Mouse (Mus musculus) monocyte, adult 5-6 weeks (primary cell): ENCODE results near the gene Tns3. TPM values are rescaled to one million over a fixed set of nuclear protein-coding genes. Genes with fewer than 3 reads are reported as not detected.
A peak's percentile ranks its signal among the peaks of the same experiment; 100 is the strongest.
"Not testable (repeated sequence)": the region's sequence is repeated elsewhere in the genome, so short reads cannot be mapped to it uniquely, and the experiment has no call there.

Experiments used
- ATAC-seq: fragments of 153-309, 156-312 bp; replicated peaks from 2 replicates; pipeline ENCODE4 v1.8.0; 2017; ENCODE audit warnings: mild to moderate bottlenecking; ENCODE audit not compliant: low TSS enrichment, insufficient number of reproducible peaks, severe bottlenecking, poor library complexity, low FRiP score
- total RNA-seq: library from RNA; stranded (forward); fragments of 200-1000, 200-491, 200-594 nt; gene quantifications from 3 replicates; pipeline ENCODE4 v1.2.3, GENCODE M21; 2017

The Tns3 gene
- total RNA-seq, 1 experiment from 2014 or later, result 6.5 TPM

DNA sequence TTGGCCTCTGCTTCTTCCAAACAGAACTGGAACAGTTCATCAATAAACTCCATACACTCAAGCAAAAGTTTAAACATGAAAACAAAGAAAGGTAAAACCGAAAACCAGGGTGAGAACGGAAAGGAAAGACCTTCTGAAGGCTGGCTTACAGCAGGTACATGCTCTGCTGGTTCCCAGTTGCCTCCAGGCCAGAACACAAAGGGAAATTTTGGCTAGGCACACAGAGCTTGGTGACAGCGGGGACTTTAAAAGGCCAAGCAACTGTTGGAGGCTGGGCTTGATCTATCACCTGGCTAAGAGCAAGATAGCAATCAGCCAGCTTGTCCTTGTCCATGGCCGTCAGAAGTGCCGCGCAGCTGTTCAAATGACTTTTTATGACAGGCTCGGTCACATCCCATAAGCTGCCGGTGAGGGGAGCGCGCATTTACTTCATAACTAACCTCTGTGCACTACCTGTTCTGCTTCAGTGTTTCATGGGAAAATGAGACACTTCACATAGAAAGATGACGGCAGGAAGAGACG is 105.5 kb downstream of the Tns3 start:
- ATAC-seq, result no peak

DNA sequence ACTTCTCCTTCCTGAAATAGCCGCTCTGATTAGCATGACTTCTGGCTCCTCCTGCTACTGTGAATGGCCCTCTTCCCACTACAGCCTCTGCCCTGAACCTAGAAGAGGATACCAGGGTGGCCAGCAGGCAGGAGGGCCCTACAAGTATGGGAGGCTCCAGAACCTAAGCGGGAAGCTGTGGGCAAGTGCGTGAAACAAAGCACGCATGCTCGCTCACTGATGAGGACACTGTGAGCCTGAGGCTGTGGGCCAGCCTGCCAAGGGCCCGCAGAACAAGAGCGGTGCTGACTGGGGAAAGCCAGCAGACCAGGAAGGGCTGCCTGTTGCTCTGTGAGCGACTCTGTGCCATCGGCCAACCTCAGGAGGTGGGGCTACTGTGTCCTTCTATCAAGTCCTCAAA is 106.1 kb downstream of the Tns3 start:
- ATAC-seq, result no peak

DNA sequence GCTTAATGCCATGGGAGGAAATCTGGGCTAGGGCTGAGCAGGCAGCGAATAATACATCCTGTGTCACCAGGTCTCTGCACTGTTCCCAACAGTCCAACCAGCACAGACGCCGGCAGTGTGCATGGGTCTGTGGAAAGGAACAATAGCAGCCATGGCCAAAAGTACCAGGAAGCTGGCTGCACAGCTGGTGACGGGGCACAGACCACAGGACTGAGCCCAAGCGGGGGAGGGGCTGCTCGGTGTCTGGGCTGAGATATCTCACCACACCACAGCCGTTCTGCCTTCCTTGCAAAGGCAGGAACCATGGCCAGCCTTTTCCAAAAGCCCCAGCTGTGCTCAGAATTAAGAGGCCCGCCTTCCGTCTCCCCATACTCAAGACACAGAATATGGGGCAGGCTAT is 107.3 kb downstream of the Tns3 start:
- no peak for ATAC-seq

DNA sequence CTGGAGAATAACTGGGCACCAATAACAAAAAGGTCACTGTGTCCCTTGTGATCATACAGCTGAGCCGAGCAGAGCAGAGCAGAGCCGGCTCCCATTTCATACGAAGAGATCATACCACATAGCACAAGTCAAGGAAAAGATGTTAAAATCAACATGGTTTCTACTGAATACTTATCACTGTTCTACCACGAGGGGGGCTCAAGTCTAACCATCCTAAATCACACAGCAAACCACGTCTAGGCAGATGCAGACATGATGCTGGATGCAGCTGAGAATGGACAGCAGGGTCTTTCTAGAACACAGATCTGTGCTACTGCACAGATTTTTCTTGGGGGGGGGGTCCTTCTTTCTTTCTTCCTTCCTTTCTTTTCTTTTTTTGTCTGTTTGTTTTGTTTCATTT is 112.6 kb downstream of the Tns3 start:
- ATAC-seq, result no peak

DNA sequence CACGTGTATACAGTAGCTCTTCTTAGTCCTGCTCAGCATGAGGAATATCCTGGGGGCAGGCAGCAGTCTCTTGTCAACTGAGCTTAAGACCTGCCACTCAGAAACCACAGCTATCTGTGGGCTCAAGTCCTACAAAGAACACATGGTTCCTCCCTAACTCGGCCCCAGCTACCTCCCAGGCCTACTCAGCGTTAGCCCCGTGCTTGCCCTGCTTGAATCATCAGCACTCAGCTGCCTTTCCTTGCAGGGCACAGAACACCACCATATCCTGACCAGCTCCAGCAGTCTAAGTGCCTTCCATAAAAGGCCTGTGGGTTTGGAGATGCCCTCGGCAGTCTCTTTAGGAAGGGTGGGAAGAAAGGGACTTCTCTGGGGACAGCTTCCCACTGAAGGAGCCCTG is 116.7 kb downstream of the Tns3 start:
- ATAC-seq, result no peak

DNA sequence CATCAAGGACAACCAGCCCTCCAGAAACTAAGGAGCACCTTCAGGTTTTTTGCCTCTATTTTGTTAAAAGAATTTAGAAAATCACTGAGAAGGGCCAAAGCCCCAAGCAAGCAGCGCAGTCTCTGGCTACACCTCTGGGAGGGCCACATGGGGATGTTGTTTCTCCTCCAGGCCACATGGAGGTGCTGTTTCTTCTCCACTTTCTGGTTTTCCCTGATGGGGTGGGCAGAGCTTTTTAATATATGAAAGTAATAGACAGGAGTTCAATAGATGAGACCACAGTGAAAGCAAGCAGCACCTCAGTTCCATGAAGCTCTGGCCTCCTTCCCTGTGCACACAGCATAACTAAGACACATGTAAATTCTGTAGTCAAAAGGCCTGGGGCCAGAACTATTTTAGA is 118.5 kb downstream of the Tns3 start:
- ATAC-seq, result peak; percentile 59; the same call in 1 of the 2 replicates

DNA sequence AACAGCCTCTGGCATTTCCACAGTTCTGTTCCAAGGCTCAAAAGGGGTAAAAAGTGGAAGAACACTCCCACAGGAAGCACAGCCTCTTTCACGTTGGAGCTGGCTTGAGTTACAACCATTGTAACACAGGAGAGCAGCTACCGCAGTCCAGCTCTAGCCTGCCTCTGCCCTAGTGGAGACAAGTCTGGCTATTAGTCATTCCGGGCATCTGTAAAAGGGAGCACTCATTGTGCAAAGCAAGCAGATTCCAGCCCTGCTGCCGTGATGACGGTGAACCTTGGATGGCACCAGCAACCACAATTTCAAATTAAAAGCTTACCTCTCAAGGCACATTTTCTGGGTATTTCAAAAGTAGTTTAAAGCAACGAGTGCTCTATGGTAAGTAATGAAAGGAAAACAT is 120.0 kb downstream of the Tns3 start:
- ATAC-seq, result no peak

DNA sequence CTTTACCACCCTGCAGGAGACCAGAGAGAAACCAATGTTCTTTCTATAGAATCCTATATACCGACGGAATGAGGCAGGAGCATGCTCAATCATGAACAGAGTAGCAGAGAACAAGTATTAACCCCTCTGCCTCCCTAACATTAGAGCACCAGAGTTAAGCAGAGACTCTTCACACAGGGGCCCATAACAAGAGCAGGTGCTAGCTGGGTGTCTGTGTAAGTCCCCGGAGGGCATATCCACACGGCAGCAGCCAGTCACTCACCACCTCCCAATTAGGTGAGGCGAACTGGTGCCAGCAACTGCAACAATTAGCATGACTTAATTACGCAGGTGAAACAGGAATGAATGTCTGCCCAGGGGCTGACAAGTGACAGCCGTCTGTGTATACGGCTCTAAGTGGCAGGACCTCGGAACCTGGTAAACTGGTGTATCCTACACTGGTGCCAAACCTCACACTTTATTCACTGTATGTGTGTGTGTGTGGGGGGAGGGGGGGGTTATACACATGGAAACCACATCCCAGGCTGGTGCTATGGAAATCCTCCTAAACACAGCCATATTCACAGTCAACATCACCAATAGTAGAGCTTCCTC is 123.0 kb downstream of the Tns3 start:
- no peak for ATAC-seq

DNA sequence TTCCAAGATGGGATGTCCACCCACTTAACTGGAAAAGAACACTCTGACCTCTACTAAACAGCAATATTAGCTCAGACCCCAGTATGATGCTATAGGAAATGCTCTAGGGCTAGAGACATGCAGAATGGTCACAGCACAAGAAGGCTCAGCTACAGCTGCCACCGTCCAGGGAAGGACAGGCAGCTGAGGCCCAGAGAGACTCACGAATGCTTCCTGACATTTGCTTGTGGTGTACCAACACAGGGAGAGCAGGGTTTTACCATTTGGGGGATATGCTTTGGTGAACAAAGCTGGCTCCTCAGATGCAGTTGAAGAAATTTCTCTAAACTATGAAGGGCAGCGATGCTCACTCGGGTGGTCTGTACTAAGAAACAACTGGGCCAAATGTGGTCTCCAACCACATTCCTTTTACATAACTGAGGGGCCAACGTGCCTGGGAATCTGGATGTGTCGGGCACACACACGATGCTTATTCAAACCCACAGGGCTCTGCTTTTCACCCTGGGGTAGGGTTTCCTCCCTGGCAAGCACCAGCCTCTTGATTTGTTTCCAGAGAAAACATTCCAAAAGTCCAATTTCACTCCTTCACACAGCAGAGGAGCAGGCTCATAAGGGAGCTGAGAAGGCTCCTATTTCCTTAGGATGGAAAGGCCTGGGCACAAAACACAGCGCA is 124.6 kb downstream of the Tns3 start:
- ATAC-seq, result no peak

DNA sequence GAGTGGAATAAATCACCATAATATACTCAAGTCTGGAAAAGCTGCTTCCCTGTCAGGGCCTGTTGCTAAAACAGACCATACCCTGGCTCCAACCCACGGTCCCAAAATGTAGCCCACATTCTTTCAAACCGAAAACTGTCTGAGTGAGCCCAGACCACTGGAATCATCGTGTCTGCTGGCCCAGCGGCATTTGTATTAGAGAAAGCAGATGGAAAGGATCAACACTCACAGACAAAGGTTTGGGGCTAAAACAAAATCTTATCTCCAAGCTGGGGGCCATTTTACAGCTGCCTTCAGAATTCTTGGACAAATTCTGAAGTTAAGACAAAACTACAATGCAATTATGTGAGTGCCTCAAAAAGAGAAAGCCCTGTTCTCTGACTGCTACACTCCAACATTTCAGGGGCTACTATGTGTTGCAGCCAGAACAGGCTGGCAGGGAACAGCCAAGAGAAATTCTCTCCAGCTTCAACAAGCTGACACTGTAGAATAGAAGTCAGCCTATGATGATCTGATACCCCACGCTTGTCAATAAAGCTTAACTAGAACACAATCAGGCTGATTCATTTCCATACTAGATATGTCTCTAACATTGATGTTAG is 127.2 kb downstream of the Tns3 start:
- ATAC-seq, result no peak

DNA sequence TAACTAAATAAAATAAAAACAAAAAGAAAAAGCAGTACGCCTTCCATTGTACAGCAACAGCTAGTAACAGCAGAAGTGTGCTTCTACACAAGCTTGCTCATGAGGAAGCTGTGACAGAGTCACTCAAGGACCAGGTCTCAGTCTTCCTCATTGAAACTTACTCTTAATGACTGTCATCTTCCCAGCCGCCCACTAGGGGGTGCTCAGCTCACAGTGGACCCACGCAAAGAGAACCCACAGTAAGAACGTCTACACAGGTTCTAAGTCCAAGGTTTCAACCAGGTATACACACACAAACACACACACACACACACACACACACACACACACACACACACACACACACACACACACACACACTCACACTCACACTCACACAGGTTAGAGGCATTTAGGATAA is 129.4 kb downstream of the Tns3 start:
- peak; percentile 90 for ATAC-seq

DNA sequence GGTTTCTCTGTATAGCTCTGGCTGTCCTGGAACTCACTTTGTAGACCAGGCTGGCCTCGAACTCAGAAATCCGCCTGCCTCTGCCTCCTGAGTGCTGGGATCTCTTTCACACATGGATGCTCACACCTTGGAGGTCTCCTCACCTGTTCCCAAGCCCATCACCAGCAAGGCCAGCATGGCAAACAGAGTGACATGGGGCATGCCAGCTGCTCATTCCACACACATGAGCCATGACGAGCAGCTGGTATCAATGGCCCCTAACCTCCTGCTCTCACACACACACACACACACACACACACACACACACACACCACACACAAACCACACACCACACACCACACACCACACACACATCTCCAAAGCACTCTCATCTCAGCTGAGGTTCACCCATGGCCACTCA is 131.6 kb downstream of the Tns3 start:
- not testable (repeated sequence) for ATAC-seq

DNA sequence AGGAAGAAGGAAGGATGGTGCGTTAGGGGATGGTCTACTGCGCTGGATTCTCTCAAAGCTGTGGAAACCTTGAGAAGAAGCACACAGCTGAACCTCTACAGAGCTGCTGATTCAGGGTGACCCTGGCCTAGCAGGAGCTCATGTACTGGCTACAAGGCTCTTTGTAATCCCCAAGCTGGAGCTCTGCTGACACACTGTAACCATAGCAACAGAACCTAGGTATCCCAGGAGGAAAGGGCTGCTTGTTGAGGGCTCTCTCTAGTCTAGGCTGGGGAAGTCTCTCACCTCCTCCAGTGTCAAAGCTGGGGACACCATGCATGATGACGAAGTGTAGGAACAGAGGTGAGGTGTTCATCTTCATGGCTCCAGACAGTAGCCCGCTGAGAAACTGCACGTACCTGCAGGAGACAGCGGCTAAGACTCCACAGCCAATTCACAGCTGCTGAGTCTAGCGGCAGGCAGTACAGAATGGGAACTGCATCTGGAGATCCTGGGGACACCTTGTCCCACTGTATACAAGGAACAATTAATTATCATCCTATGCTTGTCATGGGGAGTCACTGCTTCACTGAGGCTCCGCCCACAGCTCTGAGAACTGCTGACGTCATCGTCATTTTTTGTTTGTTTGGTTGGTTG is 132.1 kb downstream of the Tns3 start:
- ATAC-seq, result no peak

DNA sequence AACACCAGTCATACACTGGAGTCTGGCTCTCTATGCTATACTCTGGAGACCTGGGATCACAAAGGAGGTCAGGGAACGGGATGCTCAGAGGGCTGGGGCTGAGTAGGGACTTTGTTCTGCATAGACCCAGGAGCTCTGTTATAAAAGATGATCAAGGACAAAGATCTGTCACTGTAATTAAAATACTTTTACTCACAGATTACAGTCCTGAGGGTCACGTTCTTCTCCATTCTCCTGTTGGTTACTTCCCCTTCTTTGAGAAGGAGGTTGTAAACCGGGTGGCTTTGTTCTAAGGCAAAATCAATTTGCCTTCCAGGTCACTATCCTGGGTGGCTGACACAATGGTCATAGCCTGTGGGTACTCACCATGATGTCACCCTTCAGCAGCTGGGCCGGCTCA is 133.8 kb downstream of the Tns3 start:
- ATAC-seq, result no peak

DNA sequence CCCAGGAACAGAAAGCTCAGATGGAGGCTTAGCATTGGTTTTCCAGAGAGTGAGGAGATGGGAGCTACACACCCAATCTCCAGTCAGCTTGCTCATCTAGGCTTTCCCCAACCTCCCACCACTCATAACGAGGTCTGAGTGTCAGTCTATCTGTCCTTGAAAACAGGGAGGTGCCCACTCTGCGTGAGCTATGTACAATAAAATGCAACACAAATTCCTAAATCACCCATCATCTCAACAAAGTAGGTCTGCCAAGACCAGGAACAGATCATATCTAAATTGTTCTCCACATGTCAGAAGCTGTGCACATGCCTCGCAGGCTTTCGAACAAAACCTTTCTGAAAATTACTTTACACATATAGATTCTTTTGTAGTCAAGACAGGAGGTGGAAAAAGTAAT is 134.3 kb downstream of the Tns3 start:
- ATAC-seq, result no peak

DNA sequence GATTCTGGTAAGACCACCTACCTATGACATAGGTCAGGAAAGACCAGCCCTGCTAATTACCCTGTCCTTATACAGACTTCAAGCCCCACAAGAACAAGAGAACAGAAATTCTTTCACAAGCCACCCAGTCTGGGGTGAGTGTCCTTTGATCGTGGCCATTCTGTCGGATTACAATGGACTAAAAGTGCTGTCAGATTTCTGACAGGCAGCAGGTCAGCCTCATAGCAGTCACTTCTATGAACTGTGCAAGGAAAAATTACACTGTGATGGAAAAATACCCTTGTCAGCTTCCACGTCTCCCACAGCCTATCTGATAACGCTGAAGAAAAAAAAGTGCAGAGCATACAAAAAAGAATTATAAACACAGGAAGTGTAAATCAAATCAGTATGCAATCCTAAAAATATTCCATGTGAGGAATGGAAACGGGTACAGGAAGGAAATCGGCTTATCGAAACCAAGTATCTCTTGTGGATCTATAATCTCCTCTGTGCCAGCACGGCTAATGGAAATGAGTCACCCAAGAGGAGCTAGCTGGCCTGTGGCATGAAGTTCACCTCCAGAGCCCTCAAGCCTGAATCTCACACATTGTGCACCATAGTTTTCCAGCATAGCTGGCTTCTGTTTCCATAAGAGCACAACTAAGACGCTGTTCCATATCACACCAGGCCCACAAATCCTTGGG is 138.7 kb downstream of the Tns3 start:
- no peak for ATAC-seq

DNA sequence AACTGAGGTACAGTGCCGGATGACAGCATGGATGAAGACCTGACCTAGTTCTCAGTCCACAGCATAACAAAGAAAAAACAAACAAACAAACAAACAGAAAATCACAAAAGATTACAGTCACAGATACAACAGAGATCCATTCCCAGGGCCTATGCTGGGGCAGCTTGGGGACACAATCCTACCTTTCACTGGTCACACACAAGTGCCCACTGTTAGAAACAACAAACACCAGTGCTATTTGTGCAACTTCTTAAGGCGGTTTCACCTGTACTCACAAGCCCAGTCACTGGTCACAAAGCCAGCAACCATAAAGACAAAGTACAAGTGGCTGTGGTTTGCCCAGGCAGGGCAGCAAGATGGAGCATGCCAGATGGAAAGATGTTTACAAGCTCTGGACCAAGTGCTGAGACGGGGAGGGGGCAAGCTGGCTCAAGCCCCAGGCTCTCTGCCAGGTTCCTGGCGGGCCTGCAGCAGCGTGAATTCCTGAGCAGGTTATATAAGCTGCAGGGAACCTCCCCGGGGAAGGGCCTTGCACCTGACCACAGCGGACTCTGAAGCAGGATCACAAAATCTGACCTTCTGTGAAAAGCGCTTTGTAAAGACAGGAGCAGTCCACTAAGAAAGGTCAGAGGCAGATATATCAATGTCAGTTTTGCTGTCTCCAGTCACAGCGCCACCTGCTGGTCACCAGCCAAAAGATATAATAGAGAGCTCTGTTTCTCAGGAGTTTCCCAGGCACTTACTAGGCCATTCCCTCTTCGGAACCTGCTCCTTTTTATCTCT is 140.8 kb downstream of the Tns3 start:
- ATAC-seq, result no peak

DNA sequence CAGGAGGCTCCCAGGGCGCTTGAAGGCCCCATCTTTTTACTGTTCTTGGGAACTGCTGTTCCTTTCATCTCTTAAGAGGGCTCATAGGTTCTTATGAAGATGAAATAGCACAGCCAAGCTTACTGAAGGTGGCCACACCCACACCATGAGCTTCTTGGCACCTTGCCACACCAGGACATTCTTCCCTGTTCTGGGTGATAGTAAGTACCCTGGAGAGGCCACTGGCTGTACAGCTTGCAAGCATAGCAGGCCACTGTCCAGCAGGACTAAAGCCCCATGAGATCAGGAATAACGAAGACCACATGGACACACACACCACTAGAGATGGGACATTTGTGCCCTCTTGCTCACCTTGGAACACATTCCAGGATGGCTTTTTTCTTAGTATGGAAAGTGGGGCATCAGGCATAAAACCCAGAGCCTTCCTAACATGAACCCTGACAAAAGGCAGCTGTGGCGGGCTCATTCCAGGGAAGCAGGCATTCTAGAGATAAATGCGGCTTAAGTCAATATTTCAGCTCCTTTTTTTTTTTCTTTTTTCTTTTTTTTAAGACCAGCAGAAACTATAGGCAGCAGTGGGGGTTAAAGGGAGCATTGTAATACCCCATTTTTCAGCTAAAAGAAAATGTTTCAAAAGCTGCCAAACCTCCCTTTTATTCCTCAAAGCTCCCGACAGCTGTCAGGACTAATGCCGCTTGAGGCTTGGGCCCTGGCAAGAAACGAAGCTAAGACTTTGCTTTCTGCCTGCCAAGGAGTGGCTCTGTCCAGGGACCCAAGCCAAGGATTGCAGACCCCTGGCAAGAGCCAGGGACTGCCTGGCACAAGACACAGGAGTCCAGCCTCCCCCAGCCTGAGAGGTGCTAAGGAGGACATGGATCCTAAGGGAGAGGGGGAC is 150.7 kb downstream of the Tns3 start:
- ATAC-seq, result no peak
